8 mouse cellular contexts compared by ENCODE assay signal in the genomic region with DNA sequence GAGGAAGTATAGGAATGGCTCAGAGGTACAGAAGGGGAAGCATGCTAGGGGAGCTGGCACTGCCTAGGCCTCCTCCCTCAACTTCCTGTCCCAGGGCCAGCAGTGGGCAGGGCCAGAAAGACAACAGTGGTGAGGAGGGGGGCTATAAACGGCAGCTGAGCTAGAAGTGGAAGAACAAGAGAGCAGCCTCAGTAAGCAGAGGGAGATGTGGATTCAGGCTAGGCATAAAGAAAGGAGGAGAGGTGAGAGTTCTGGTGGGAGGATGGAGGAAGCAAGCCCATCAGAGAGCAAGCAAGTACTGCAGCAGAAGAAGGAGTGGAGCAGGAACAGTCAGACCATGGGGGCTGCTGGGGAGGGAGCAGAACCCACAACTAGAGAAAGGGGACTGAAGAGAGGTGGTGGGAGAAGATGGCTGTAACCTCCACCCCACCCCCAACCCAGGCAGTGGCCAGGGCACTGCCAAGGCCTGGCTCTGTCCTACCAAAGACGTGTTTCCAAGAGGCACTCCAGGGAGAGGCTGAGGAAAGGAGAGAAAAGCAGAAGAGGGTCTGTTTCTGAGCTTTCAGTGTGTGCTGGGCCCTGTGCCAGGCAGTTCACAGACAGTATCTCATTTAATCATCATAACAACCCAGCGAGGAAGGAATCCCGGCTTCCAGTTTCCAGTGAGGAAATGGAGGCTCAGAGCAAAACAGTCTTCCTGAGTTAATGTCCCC. TPM values are rescaled to one million over a fixed set of nuclear protein-coding genes. Genes with fewer than 3 reads are reported as not detected.
DNase-seq lines count a peak whose midpoint lies in the region; ATAC-seq and TF ChIP-seq lines count a peak whose summit lies in the region.

No protein-coding gene starts in this region.

- TF ChIP-seq CTCF in left cerebral cortex, adult 2 months (IDR thresholded peaks at IDR 0.05): no peak
- no peak for TF ChIP-seq CTCF in liver, adult 2 months (IDR thresholded peaks at IDR 0.05; ENCODE audit: low read depth, low read length)

- 13% methylated on average over 4 of the region's 4 CpGs for WGBS in embryonic facial prominence, embryonic 14.5 days
- 44% methylated on average over 4 of the region's 4 CpGs for WGBS in liver, adult 2 months
- WGBS in midbrain, embryonic 16.5 days: 48% methylated on average over 4 of the region's 4 CpGs

- no peak for DNase-seq in left cerebral cortex, adult 2 months (ENCODE audit: extremely low spot score in 1 of 2, low spot score in 2 of 2)
- DNase-seq in left cerebral cortex, postnatal 36 days (ENCODE audit: low spot score in 2 of 2): no peak
- DNase-seq in embryonic facial prominence, embryonic 14.5 days (ENCODE audit: low spot score): peak; percentile 91
- peak; percentile 65 for DNase-seq in heart, postnatal 4 days
- no peak for DNase-seq in liver, adult 2 months (ENCODE audit: extremely low read depth, low read depth, low spot score)
- no peak for DNase-seq in cerebellum, adult 8-10 months
- DNase-seq in right cerebral cortex, postnatal 25 days: no peak

- H3K4me3 ChIP-seq in left cerebral cortex, adult 2 months: no peak overlapping the region
- peak overlapping the region; percentile 35 for H3K4me3 ChIP-seq in embryonic facial prominence, embryonic 14.5 days (ENCODE audit: low read depth, low read length)
- H3K4me3 ChIP-seq in liver, adult 2 months (ENCODE audit: insufficient read depth, low read depth, low read length): no peak overlapping the region
- H3K4me3 ChIP-seq in midbrain, embryonic 16.5 days (ENCODE audit: low read depth, low read length): no peak overlapping the region

- H3K9me3 ChIP-seq in embryonic facial prominence, embryonic 14.5 days (ENCODE audit: control insufficient read depth, low read length): no peaks in the 10 kb centered on the region
- H3K9me3 ChIP-seq in midbrain, embryonic 16.5 days (replicated peaks; ENCODE audit: control insufficient read depth, low read length, poor library complexity, severe bottlenecking): no peaks in the 10 kb centered on the region

- peak overlapping the region; percentile 62 for H3K4me2 ChIP-seq in embryonic facial prominence, embryonic 14.5 days (ENCODE audit: low read depth, low read length)
- 0 out of 2 replicates have a peak overlapping the region, but pooled peaks have one; percentile 4 for H3K4me2 ChIP-seq in midbrain, embryonic 16.5 days (ENCODE audit: low read length)

- ATAC-seq in embryonic facial prominence, embryonic 14.5 days (ENCODE audit: low read depth): peak; percentile 92
- peak; percentile 41 for ATAC-seq in midbrain, embryonic 16.5 days

- peak overlapping the region; percentile 51; the same call in 1 of the 2 replicates for H3K9ac ChIP-seq in embryonic facial prominence, embryonic 14.5 days (ENCODE audit: low read depth, low read length)
- no peak overlapping the region for H3K9ac ChIP-seq in liver, adult 2 months (ENCODE audit: low read depth, low read length)
- 0 out of 2 replicates have a peak overlapping the region, but pooled peaks have one; percentile 15 for H3K9ac ChIP-seq in midbrain, embryonic 16.5 days (ENCODE audit: low read depth, low read length)

- H3K79me2 ChIP-seq in liver, adult 2 months (ENCODE audit: control insufficient read depth, insufficient read depth, low read length): no peaks in the 10 kb centered on the region

- peaks cover 32% of the 10 kb centered on the region for H3K4me1 ChIP-seq in embryonic facial prominence, embryonic 14.5 days (ENCODE audit: control insufficient read depth, insufficient read depth, low read length)
- no peaks in the 10 kb centered on the region; the same call in 1 of the 2 replicates for H3K4me1 ChIP-seq in liver, adult 2 months (ENCODE audit: control insufficient read depth, insufficient read depth, low read length)
- peaks cover 66% of the 10 kb centered on the region for H3K4me1 ChIP-seq in midbrain, embryonic 16.5 days (ENCODE audit: control insufficient read depth, insufficient read depth, low read length)

- intact Hi-C loops in left cerebral cortex, adult 2 months (cut with DNase I): loop anchor here (2.0 kb wide), 1 partner anchor 20 kb away; no protein-coding TSS in a partner anchor
- intact Hi-C loops in left cerebral cortex, postnatal 36 days (cut with DNase I): no loop called here

- peaks cover 30% of the 10 kb centered on the region for H3K36me3 ChIP-seq in embryonic facial prominence, embryonic 14.5 days (ENCODE audit: control insufficient read depth, insufficient read depth, low read length)
- no peaks in the 10 kb centered on the region for H3K36me3 ChIP-seq in liver, adult 2 months (ENCODE audit: control insufficient read depth, insufficient read depth, low read length)
- peaks cover 14% of the 10 kb centered on the region; the same call in 1 of the 2 replicates for H3K36me3 ChIP-seq in midbrain, embryonic 16.5 days (ENCODE audit: control insufficient read depth, insufficient read depth, low read length)

- H3K27me3 ChIP-seq in embryonic facial prominence, embryonic 14.5 days (replicated peaks; ENCODE audit: control insufficient read depth, insufficient read depth, low read length): no peaks in the 10 kb centered on the region
- H3K27me3 ChIP-seq in liver, adult 2 months (ENCODE audit: control insufficient read depth, insufficient read depth, low read length): no peaks in the 10 kb centered on the region
- H3K27me3 ChIP-seq in midbrain, embryonic 16.5 days (ENCODE audit: control insufficient read depth, insufficient read depth, low read depth, low read length): no peaks in the 10 kb centered on the region

- no peak for TF ChIP-seq POLR2A in liver, adult 2 months (IDR thresholded peaks at IDR 0.05; ENCODE audit: extremely low read depth, insufficient read depth, low read length)

- H3K27ac ChIP-seq in left cerebral cortex, adult 2 months: peak overlapping the region; percentile 71
- H3K27ac ChIP-seq in embryonic facial prominence, embryonic 14.5 days (replicated peaks; ENCODE audit: low read depth, low read length): peak overlapping the region; percentile 95
- H3K27ac ChIP-seq in liver, adult 2 months (replicated peaks; ENCODE audit: insufficient read depth, low read depth, low read length): peak overlapping the region; percentile 52
- H3K27ac ChIP-seq in midbrain, embryonic 16.5 days (ENCODE audit: low read length): peak overlapping the region; percentile 6

RNA-seq across cellular contexts. Expression of a gene that starts 8.7 kb away (rescaled TPM):
- total RNA-seq in left cerebral cortex, adult 2 months (2021): 10 to 100 TPM; 10.1 to 10.9 TPM
- 10 to 100 TPM in 1 of 2 experiments, 1 to 10 TPM in 1; 8.6 to 11.5 TPM for total RNA-seq in left cerebral cortex, postnatal 36 days (2021)
- polyA plus RNA-seq in embryonic facial prominence, embryonic 14.5 days (2014; fragmentation: Nextera tagmentation; extraction: Ambion mirVana): 21.2 and 24.1 TPM in 2 replicates
- 10 to 100 TPM; 36.3 to 40.0 TPM for total RNA-seq in heart, postnatal 4 days (2021)
- total RNA-seq in liver, adult 2 months (2014; rRNA removed): 1.4 and 2.7 TPM in 2 replicates
- polyA plus RNA-seq in liver, adult 2 months (2012; rRNA removed): 1.1 TPM in 2 replicates
- 12.5 and 14.3 TPM in 2 replicates for polyA plus RNA-seq in midbrain, embryonic 16.5 days (2015; fragmentation: Nextera tagmentation; extraction: Ambion mirVana)

RNA-seq across cellular contexts. Expression of a gene that starts 26.7 kb away (rescaled TPM):
- total RNA-seq in left cerebral cortex, adult 2 months (2021): 10 to 100 TPM; 68.2 to 68.4 TPM
- total RNA-seq in left cerebral cortex, postnatal 36 days (2021): 10 to 100 TPM; 59.6 to 73.9 TPM
- 79.6 and 80.6 TPM in 2 replicates for polyA plus RNA-seq in embryonic facial prominence, embryonic 14.5 days (2014; fragmentation: Nextera tagmentation; extraction: Ambion mirVana)
- 10 to 100 TPM; 40.5 to 42.2 TPM for total RNA-seq in heart, postnatal 4 days (2021)
- 27.4 and 43.8 TPM in 2 replicates for total RNA-seq in liver, adult 2 months (2014; rRNA removed)
- 95.3 and 124 TPM in 2 replicates for polyA plus RNA-seq in liver, adult 2 months (2012; rRNA removed)
- polyA plus RNA-seq in midbrain, embryonic 16.5 days (2015; fragmentation: Nextera tagmentation; extraction: Ambion mirVana): 32.1 and 38.6 TPM in 2 replicates

RNA-seq across cellular contexts. Expression of a gene that starts 32.2 kb away (rescaled TPM):
- total RNA-seq in left cerebral cortex, adult 2 months (2021): 100 to 1,000 TPM in 1 of 2 experiments, 10 to 100 TPM in 1; 97.3 to 101 TPM
- 100 to 1,000 TPM in 1 of 2 experiments, 10 to 100 TPM in 1; 90.1 to 114 TPM for total RNA-seq in left cerebral cortex, postnatal 36 days (2021)
- polyA plus RNA-seq in embryonic facial prominence, embryonic 14.5 days (2014; fragmentation: Nextera tagmentation; extraction: Ambion mirVana): 333 and 347 TPM in 2 replicates
- total RNA-seq in heart, postnatal 4 days (2021): 100 to 1,000 TPM; 106 to 111 TPM
- total RNA-seq in liver, adult 2 months (2014; rRNA removed): 109 and 118 TPM in 2 replicates
- polyA plus RNA-seq in liver, adult 2 months (2012; rRNA removed): 207 and 261 TPM in 2 replicates
- polyA plus RNA-seq in midbrain, embryonic 16.5 days (2015; fragmentation: Nextera tagmentation; extraction: Ambion mirVana): 160 TPM in 2 replicates

RNA-seq across cellular contexts. Expression of a gene that starts 34.5 kb away (rescaled TPM):
- total RNA-seq in left cerebral cortex, adult 2 months (2021): 100 to 1,000 TPM; 110 to 111 TPM
- total RNA-seq in left cerebral cortex, postnatal 36 days (2021): 100 to 1,000 TPM; 112 to 127 TPM
- polyA plus RNA-seq in embryonic facial prominence, embryonic 14.5 days (2014; fragmentation: Nextera tagmentation; extraction: Ambion mirVana): 163 and 166 TPM in 2 replicates
- 100 to 1,000 TPM; 122 to 125 TPM for total RNA-seq in heart, postnatal 4 days (2021)
- 87.3 and 107 TPM in 2 replicates for total RNA-seq in liver, adult 2 months (2014; rRNA removed)
- 296 and 310 TPM in 2 replicates for polyA plus RNA-seq in liver, adult 2 months (2012; rRNA removed)
- polyA plus RNA-seq in midbrain, embryonic 16.5 days (2015; fragmentation: Nextera tagmentation; extraction: Ambion mirVana): 76.5 and 78.4 TPM in 2 replicates

RNA-seq across cellular contexts. Expression of a gene that starts 41.5 kb away (rescaled TPM):
- 10 to 100 TPM; 12.3 to 13.5 TPM for total RNA-seq in left cerebral cortex, adult 2 months (2021)
- total RNA-seq in left cerebral cortex, postnatal 36 days (2021): 10 to 100 TPM; 13.0 to 14.0 TPM
- polyA plus RNA-seq in embryonic facial prominence, embryonic 14.5 days (2014; fragmentation: Nextera tagmentation; extraction: Ambion mirVana): 30.9 and 31.2 TPM in 2 replicates
- total RNA-seq in heart, postnatal 4 days (2021): 10 to 100 TPM; 15.1 to 17.8 TPM
- 4.9 and 5.5 TPM in 2 replicates for total RNA-seq in liver, adult 2 months (2014; rRNA removed)
- 5.5 and 5.9 TPM in 2 replicates for polyA plus RNA-seq in liver, adult 2 months (2012; rRNA removed)
- 22.4 and 23.4 TPM in 2 replicates for polyA plus RNA-seq in midbrain, embryonic 16.5 days (2015; fragmentation: Nextera tagmentation; extraction: Ambion mirVana)

Comparison
In these comparisons a context has a peak if more than half of its experiments do, and no peak if none do; other contexts are left out.
1. DNase-seq: peak in embryonic facial prominence, embryonic 14.5 days (single experiment) and heart, postnatal 4 days (single experiment); none in left cerebral cortex, adult 2 months (0 of 2), left cerebral cortex, postnatal 36 days (0 of 2), liver, adult 2 months (single experiment), cerebellum, adult 8-10 months (single experiment) and right cerebral cortex, postnatal 25 days (single experiment).
2. H3K27ac ChIP-seq: peak in every context shown above with its lines; median percentile 95 in embryonic facial prominence, embryonic 14.5 days; 71 in left cerebral cortex, adult 2 months; 52 in liver, adult 2 months; 6 in midbrain, embryonic 16.5 days.